Mouse (Mus musculus) megakaryocyte, embryonic 14.5 days (primary cell): ENCODE measurements around the gene Sox5. TPM values are rescaled to one million over a fixed set of nuclear protein-coding genes. Genes with fewer than 3 reads are reported as not detected.

Experiments
- H3K27me3 ChIP-seq: replicated peaks from 2 replicates; pipeline ENCODE3; 2012; ENCODE audit warnings: inconsistent platforms
- H3K36me3 ChIP-seq: replicated peaks from 2 replicates; pipeline ENCODE3; 2012; ENCODE audit warnings: low read length, inconsistent platforms, mixed read lengths
- H3K4me1 ChIP-seq: 2 replicates; pipeline ENCODE4 v1.6.1; 2012; ENCODE audit warnings: inconsistent platforms
- H3K4me3 ChIP-seq: replicated peaks from 2 replicates; pipeline ENCODE3; 2012; ENCODE audit warnings: moderate library complexity, mild to moderate bottlenecking, inconsistent platforms
- H3K9me3 ChIP-seq: 2 replicates; pipeline ENCODE4 v1.6.1; 2012; ENCODE audit warnings: inconsistent platforms
- FLI1 ChIP-seq: IDR thresholded peaks from 2 replicates; pipeline ENCODE4 v1.6.1; 2012; ENCODE audit warnings: low read length, inconsistent platforms, mixed read lengths
- GATA1 ChIP-seq: IDR thresholded peaks from 3 replicates; pipeline ENCODE4 v1.6.1; 2012; ENCODE audit warnings: mixed read lengths, low read length, inconsistent platforms, borderline replicate concordance
- polyA plus RNA-seq: library from polyadenylated mRNA; stranded (reverse); fragments of >175 nt; gene quantifications from 2 replicates; pipeline ENCODE4 v1.2.3, GENCODE M21; 2012; ENCODE audit warnings: low replicate concordance; ENCODE audit not compliant: insufficient read depth

The Sox5 gene
- polyA plus RNA-seq, 1 experiment: 0.07 TPM

- H3K27me3 ChIP-seq: peaks cover 8% of the 10 kb centered on the region
- H3K4me3 ChIP-seq: no peak overlapping the region
- TF ChIP-seq FLI1: no peak
- no peaks in the 10 kb centered on the region for H3K9me3 ChIP-seq
- no peaks in the 10 kb centered on the region for H3K4me1 ChIP-seq
- no peaks in the 10 kb centered on the region for H3K36me3 ChIP-seq
Observed at GRCm38 (mm10) chr6:144596536-144597210, 185.1 kb downstream of the Sox5 start.

GRCm38 (mm10) chr6:144584854-144585253, 196.9 kb downstream of the Sox5 start:
- peak overlapping the region; percentile 36 for H3K4me3 ChIP-seq
- TF ChIP-seq GATA1: no peak
- TF ChIP-seq FLI1: no peak
- H3K9me3 ChIP-seq: 0 out of 2 replicates have a peak, but pooled peaks cover 6% of the 10 kb centered on the region
- peaks cover 6% of the 10 kb centered on the region for H3K27me3 ChIP-seq
- peaks cover 3% of the 10 kb centered on the region; the same call in 1 of the 2 replicates for H3K4me1 ChIP-seq
- no peaks in the 10 kb centered on the region for H3K36me3 ChIP-seq

GRCm38 (mm10) chr6:144584074-144584840, 197.5 kb downstream of the Sox5 start:
- H3K4me3 ChIP-seq: no peak overlapping the region
- H3K36me3 ChIP-seq: no peaks in the 10 kb centered on the region
- TF ChIP-seq GATA1 (no peak), FLI1 (no peak)
- peaks cover 7% of the 10 kb centered on the region; the same call in 1 of the 2 replicates for H3K4me1 ChIP-seq
- H3K9me3 ChIP-seq: 0 out of 2 replicates have a peak, but pooled peaks cover 6% of the 10 kb centered on the region
- H3K27me3 ChIP-seq: peaks cover 6% of the 10 kb centered on the region

- Histone ChIP-seq H3K4me1 (peaks cover 5% of the 10 kb centered on the region; the same call in 1 of the 2 replicates), H3K27me3 (no peaks in the 10 kb centered on the region), H3K36me3 (no peaks in the 10 kb centered on the region), H3K9me3 (0 out of 2 replicates have a peak, but pooled peaks cover 6% of the 10 kb centered on the region), H3K4me3 (no peak overlapping the region)
- no peak for TF ChIP-seq FLI1
- no peak for TF ChIP-seq GATA1
Observed at GRCm38 (mm10) chr6:144579301-144579700, 202.5 kb downstream of the Sox5 start.

- TF ChIP-seq GATA1 (no peak), FLI1 (no peak)
- no peaks in the 10 kb centered on the region for H3K27me3 ChIP-seq
- H3K36me3 ChIP-seq: no peaks in the 10 kb centered on the region
- H3K4me3 ChIP-seq: no peak overlapping the region
- no peaks in the 10 kb centered on the region for H3K9me3 ChIP-seq
- H3K4me1 ChIP-seq: no peaks in the 10 kb centered on the region
Observed at GRCm38 (mm10) chr6:144570850-144571249, 210.9 kb downstream of the Sox5 start.

GRCm38 (mm10) chr6:144565827-144566226, 215.9 kb downstream of the Sox5 start:
- no peak overlapping the region for H3K4me3 ChIP-seq
- no peaks in the 10 kb centered on the region for H3K4me1 ChIP-seq
- TF ChIP-seq GATA1: no peak
- TF ChIP-seq FLI1: no peak
- H3K36me3 ChIP-seq: no peaks in the 10 kb centered on the region
- peaks cover 6% of the 10 kb centered on the region for H3K9me3 ChIP-seq
- no peaks in the 10 kb centered on the region for H3K27me3 ChIP-seq

- Histone ChIP-seq H3K4me1 (no peaks in the 10 kb centered on the region), H3K27me3 (peaks cover 2% of the 10 kb centered on the region), H3K4me3 (no peak overlapping the region), H3K9me3 (peaks cover 14% of the 10 kb centered on the region), H3K36me3 (no peaks in the 10 kb centered on the region)
- TF ChIP-seq FLI1: no peak
- TF ChIP-seq GATA1: no peak
Observed at GRCm38 (mm10) chr6:144561718-144562117, 220.1 kb downstream of the Sox5 start.

- Histone ChIP-seq H3K36me3 (no peaks in the 10 kb centered on the region), H3K9me3 (peaks cover 14% of the 10 kb centered on the region), H3K4me1 (no peaks in the 10 kb centered on the region), H3K27me3 (peaks cover 2% of the 10 kb centered on the region), H3K4me3 (no peak overlapping the region)
- TF ChIP-seq GATA1 (no peak), FLI1 (no peak)
Observed at GRCm38 (mm10) chr6:144560211-144560610, 221.6 kb downstream of the Sox5 start.

GRCm38 (mm10) chr6:144553476-144553875, 228.3 kb downstream of the Sox5 start:
- Histone ChIP-seq H3K4me3 (no peak overlapping the region), H3K9me3 (no peaks in the 10 kb centered on the region), H3K27me3 (peaks cover 2% of the 10 kb centered on the region), H3K36me3 (no peaks in the 10 kb centered on the region), H3K4me1 (no peaks in the 10 kb centered on the region)
- TF ChIP-seq GATA1 (no peak), FLI1 (no peak)

GRCm38 (mm10) chr6:144548991-144549390, 232.8 kb downstream of the Sox5 start:
- TF ChIP-seq FLI1: no peak

More at GRCm38 (mm10) chr6:144548991-144549390, 232.8 kb downstream of the Sox5 start:
- no peak overlapping the region for H3K4me3 ChIP-seq
- no peaks in the 10 kb centered on the region for H3K4me1 ChIP-seq
- H3K27me3 ChIP-seq: no peaks in the 10 kb centered on the region
- no peaks in the 10 kb centered on the region for H3K36me3 ChIP-seq
- H3K9me3 ChIP-seq: peaks cover 25% of the 10 kb centered on the region
